Mouse (Mus musculus): Measurements from ENCODE around the gene Chst14. TPM values are rescaled to one million over a fixed set of nuclear protein-coding genes. Genes with fewer than 3 reads are reported as not detected.
A peak's percentile ranks its signal among the peaks of the same experiment; 100 is the strongest.

Gene Chst14
- polyA plus RNA-seq (2015; fragmentation: Nextera tagmentation; extraction: Ambion mirVana): 17.1 and 18.0 TPM in 2 replicates

- H3K9me3 ChIP-seq (replicated peaks; ENCODE audit: control insufficient read depth, low read length): no peaks in the 10 kb centered on the region
- peak within 1 kb of the TSS; percentile 86 for H3K9ac ChIP-seq (ENCODE audit: low read length)
- peak; percentile 96 for ATAC-seq (replicated peaks; ENCODE audit: extremely low read depth, insufficient read depth, low FRiP score)
- H3K36me3 ChIP-seq (ENCODE audit: control insufficient read depth, insufficient read depth): peaks cover 4% of the 10 kb centered on the region; the same call in 1 of the 2 replicates
- WGBS: under 1% methylated on average over 41 of the region's 47 CpGs
- peak within 1 kb of the TSS; percentile 80 for H3K4me3 ChIP-seq (ENCODE audit: low read length)
- peak within 1 kb of the TSS; percentile 67 for H3K27ac ChIP-seq (ENCODE audit: low read length)
- peaks cover 11% of the 10 kb centered on the region for H3K4me1 ChIP-seq (ENCODE audit: control insufficient read depth, insufficient read depth, low read length)
- peak within 1 kb of the TSS; percentile 82 for H3K4me2 ChIP-seq (ENCODE audit: low read depth, low read length)
- H3K27me3 ChIP-seq (ENCODE audit: control insufficient read depth, insufficient read depth, low read length): no peaks in the 10 kb centered on the region
Observed at GRCm38 (mm10) chr2:118926361-118926997, at the start of gene Chst14. Gene Chst14, plus strand, starts transcription at chr2:118926496.

- Histone ChIP-seq H3K36me3 (ENCODE audit: control insufficient read depth, insufficient read depth) (peaks cover 14% of the 10 kb centered on the region), H3K9ac (ENCODE audit: low read length) (no peak overlapping the region), H3K27ac (ENCODE audit: low read length) (peak overlapping the region; percentile 25; the same call in 1 of the 2 replicates), H3K27me3 (ENCODE audit: control insufficient read depth, insufficient read depth, low read length) (peaks cover 6% of the 10 kb centered on the region; the same call in 1 of the 2 replicates), H3K4me2 (ENCODE audit: low read depth, low read length) (no peak overlapping the region), H3K9me3 (replicated peaks; ENCODE audit: control insufficient read depth, low read length) (no peaks in the 10 kb centered on the region), H3K4me3 (ENCODE audit: low read length) (no peak overlapping the region), H3K4me1 (ENCODE audit: control insufficient read depth, insufficient read depth, low read length) (peaks cover 17% of the 10 kb centered on the region)
- ATAC-seq (replicated peaks; ENCODE audit: extremely low read depth, insufficient read depth, low FRiP score): no peak
- WGBS: 63% methylated on average over 4 of the region's 4 CpGs
Observed at GRCm38 (mm10) chr2:118881019-118881418, 45.3 kb upstream of the Chst14 start.

- WGBS: 69% methylated on average over 5 of the region's 5 CpGs
- Histone ChIP-seq H3K36me3 (ENCODE audit: control insufficient read depth, insufficient read depth) (peaks cover 10% of the 10 kb centered on the region), H3K4me2 (ENCODE audit: low read depth, low read length) (no peak overlapping the region), H3K9me3 (replicated peaks; ENCODE audit: control insufficient read depth, low read length) (no peaks in the 10 kb centered on the region), H3K27ac (ENCODE audit: low read length) (no peak overlapping the region), H3K27me3 (ENCODE audit: control insufficient read depth, insufficient read depth, low read length) (peaks cover 6% of the 10 kb centered on the region; the same call in 1 of the 2 replicates), H3K4me3 (ENCODE audit: low read length) (no peak overlapping the region), H3K9ac (ENCODE audit: low read length) (no peak overlapping the region), H3K4me1 (ENCODE audit: control insufficient read depth, insufficient read depth, low read length) (peaks cover 17% of the 10 kb centered on the region)
- ATAC-seq (replicated peaks; ENCODE audit: extremely low read depth, insufficient read depth, low FRiP score): no peak
Observed at GRCm38 (mm10) chr2:118881956-118882355, 44.3 kb upstream of the Chst14 start.

GRCm38 (mm10) chr2:118882840-118883679, 43.2 kb upstream of the Chst14 start:
- ATAC-seq (replicated peaks; ENCODE audit: extremely low read depth, insufficient read depth, low FRiP score): peak; percentile 72
- no peak overlapping the region for H3K27ac ChIP-seq (ENCODE audit: low read length)
- peaks cover 6% of the 10 kb centered on the region; the same call in 1 of the 2 replicates for H3K27me3 ChIP-seq (ENCODE audit: control insufficient read depth, insufficient read depth, low read length)
- no peaks in the 10 kb centered on the region for H3K9me3 ChIP-seq (replicated peaks; ENCODE audit: control insufficient read depth, low read length)
- peak overlapping the region; percentile 69 for H3K9ac ChIP-seq (ENCODE audit: low read length)
- H3K36me3 ChIP-seq (ENCODE audit: control insufficient read depth, insufficient read depth): peaks cover under 1% of the 10 kb centered on the region
- peak overlapping the region; percentile 85 for H3K4me2 ChIP-seq (ENCODE audit: low read depth, low read length)
- H3K4me1 ChIP-seq (ENCODE audit: control insufficient read depth, insufficient read depth, low read length): peaks cover 18% of the 10 kb centered on the region
- 3% methylated on average over 32 of the region's 32 CpGs for WGBS
- peak overlapping the region; percentile 46 for H3K4me3 ChIP-seq (ENCODE audit: low read length)

GRCm38 (mm10) chr2:118887440-118887839, 38.9 kb upstream of the Chst14 start:
- no peak overlapping the region for H3K27ac ChIP-seq (ENCODE audit: low read length)
- H3K4me3 ChIP-seq (ENCODE audit: low read length): 0 out of 2 replicates have a peak overlapping the region, but pooled peaks have one; percentile 13
- no peak for ATAC-seq (replicated peaks; ENCODE audit: extremely low read depth, insufficient read depth, low FRiP score)
- H3K4me1 ChIP-seq (ENCODE audit: control insufficient read depth, insufficient read depth, low read length): peaks cover 10% of the 10 kb centered on the region
- peaks cover 9% of the 10 kb centered on the region; the same call in 1 of the 2 replicates for H3K27me3 ChIP-seq (ENCODE audit: control insufficient read depth, insufficient read depth, low read length)
- peak overlapping the region; percentile 50 for H3K4me2 ChIP-seq (ENCODE audit: low read depth, low read length)
- no peak overlapping the region for H3K9ac ChIP-seq (ENCODE audit: low read length)
- H3K9me3 ChIP-seq (replicated peaks; ENCODE audit: control insufficient read depth, low read length): no peaks in the 10 kb centered on the region
- whole genome bisulfite sequencing: 55% methylated on average over 13 of the region's 13 CpGs
- H3K36me3 ChIP-seq (ENCODE audit: control insufficient read depth, insufficient read depth): no peaks in the 10 kb centered on the region

GRCm38 (mm10) chr2:118887845-118888548, 38.3 kb upstream of the Chst14 start:
- peaks cover 7% of the 10 kb centered on the region for H3K4me1 ChIP-seq (ENCODE audit: control insufficient read depth, insufficient read depth, low read length)
- ATAC-seq (replicated peaks; ENCODE audit: extremely low read depth, insufficient read depth, low FRiP score): peak; percentile 42
- no peak overlapping the region for H3K27ac ChIP-seq (ENCODE audit: low read length)
- H3K9me3 ChIP-seq (replicated peaks; ENCODE audit: control insufficient read depth, low read length): no peaks in the 10 kb centered on the region
- 15% methylated on average over 14 of the region's 14 CpGs for WGBS
- H3K9ac ChIP-seq (ENCODE audit: low read length): no peak overlapping the region
- H3K4me3 ChIP-seq (ENCODE audit: low read length): 0 out of 2 replicates have a peak overlapping the region, but pooled peaks have one; percentile 13
- peaks cover 11% of the 10 kb centered on the region for H3K27me3 ChIP-seq (ENCODE audit: control insufficient read depth, insufficient read depth, low read length)
- H3K36me3 ChIP-seq (ENCODE audit: control insufficient read depth, insufficient read depth): no peaks in the 10 kb centered on the region
- H3K4me2 ChIP-seq (ENCODE audit: low read depth, low read length): peak overlapping the region; percentile 50

GRCm38 (mm10) chr2:118891173-118891572, 35.1 kb upstream of the Chst14 start:
- H3K9ac ChIP-seq (ENCODE audit: low read length): no peak overlapping the region
- no peak overlapping the region for H3K4me2 ChIP-seq (ENCODE audit: low read depth, low read length)
- H3K9me3 ChIP-seq (replicated peaks; ENCODE audit: control insufficient read depth, low read length): no peaks in the 10 kb centered on the region
- 80% methylated on average over 4 of the region's 4 CpGs for WGBS
- no peak overlapping the region for H3K27ac ChIP-seq (ENCODE audit: low read length)
- peaks cover 5% of the 10 kb centered on the region for H3K4me1 ChIP-seq (ENCODE audit: control insufficient read depth, insufficient read depth, low read length)
- no peak overlapping the region for H3K4me3 ChIP-seq (ENCODE audit: low read length)
- H3K36me3 ChIP-seq (ENCODE audit: control insufficient read depth, insufficient read depth): no peaks in the 10 kb centered on the region
- no peak for ATAC-seq (replicated peaks; ENCODE audit: extremely low read depth, insufficient read depth, low FRiP score)
- H3K27me3 ChIP-seq (ENCODE audit: control insufficient read depth, insufficient read depth, low read length): peaks cover 26% of the 10 kb centered on the region

GRCm38 (mm10) chr2:118895990-118896913, 30.0 kb upstream of the Chst14 start:
- Histone ChIP-seq H3K4me2 (ENCODE audit: low read depth, low read length) (peak overlapping the region; percentile 94), H3K9me3 (replicated peaks; ENCODE audit: control insufficient read depth, low read length) (no peaks in the 10 kb centered on the region), H3K4me3 (ENCODE audit: low read length) (peak overlapping the region; percentile 61), H3K4me1 (ENCODE audit: control insufficient read depth, insufficient read depth, low read length) (peaks cover 16% of the 10 kb centered on the region), H3K9ac (ENCODE audit: low read length) (peak overlapping the region; percentile 66), H3K36me3 (ENCODE audit: control insufficient read depth, insufficient read depth) (no peaks in the 10 kb centered on the region), H3K27me3 (ENCODE audit: control insufficient read depth, insufficient read depth, low read length) (peaks cover 65% of the 10 kb centered on the region), H3K27ac (ENCODE audit: low read length) (no peak overlapping the region)
- no peak for ATAC-seq (replicated peaks; ENCODE audit: extremely low read depth, insufficient read depth, low FRiP score)
- WGBS: 2% methylated on average over 38 of the region's 38 CpGs

Data from heart, embryonic 16.5 days (tissue).